Mouse (Mus musculus): ENCODE data around the gene Rbbp8nl. TPM values are rescaled to one million over a fixed set of nuclear protein-coding genes. Genes with fewer than 3 reads are reported as not detected.

The Rbbp8nl gene
- polyA plus RNA-seq, 1 experiment from 2014 or later = 0.18 TPM

GRCm38 (mm10) chr2:180305490-180305889 is 15.8 kb upstream of the Rbbp8nl start:
- 94% methylated on average over 3 of the region's 3 CpGs for WGBS
- H3K27ac ChIP-seq = no peak overlapping the region
- no peaks in the 10 kb centered on the region; the same call in 1 of the 2 replicates for H3K27me3 ChIP-seq (ENCODE audit: insufficient read depth, poor library complexity, severe bottlenecking)
- H3K36me3 ChIP-seq = no peaks in the 10 kb centered on the region
- DNase-seq (ENCODE audit: low spot score) = no peak
- no peak overlapping the region for H3K4me3 ChIP-seq
- no peaks in the 10 kb centered on the region for H3K9me3 ChIP-seq
- H3K4me1 ChIP-seq (replicated peaks) = no peaks in the 10 kb centered on the region

- no peak for DNase-seq (ENCODE audit: low spot score)
- Histone ChIP-seq H3K9me3 (no peaks in the 10 kb centered on the region), H3K27me3 (ENCODE audit: insufficient read depth, poor library complexity, severe bottlenecking) (no peaks in the 10 kb centered on the region; the same call in 1 of the 2 replicates), H3K27ac (no peak overlapping the region), H3K36me3 (no peaks in the 10 kb centered on the region), H3K4me3 (no peak overlapping the region), H3K4me1 (replicated peaks) (no peaks in the 10 kb centered on the region)
- 62% methylated on average over 4 of the region's 4 CpGs for WGBS
These were observed 14.9 kb upstream of the Rbbp8nl start for GRCm38 (mm10) chr2:180304554-180304953.

- Histone ChIP-seq H3K36me3 (no peaks in the 10 kb centered on the region), H3K27me3 (ENCODE audit: insufficient read depth, poor library complexity, severe bottlenecking) (no peaks in the 10 kb centered on the region; the same call in 1 of the 2 replicates), H3K9me3 (no peaks in the 10 kb centered on the region), H3K27ac (no peak overlapping the region), H3K4me3 (no peak overlapping the region), H3K4me1 (replicated peaks) (no peaks in the 10 kb centered on the region)
- DNase-seq (ENCODE audit: low spot score) = no peak
- WGBS = 89% methylated on average over 12 of the region's 12 CpGs
These were observed 13.8 kb upstream of the Rbbp8nl start for GRCm38 (mm10) chr2:180303468-180303867.

DNA sequence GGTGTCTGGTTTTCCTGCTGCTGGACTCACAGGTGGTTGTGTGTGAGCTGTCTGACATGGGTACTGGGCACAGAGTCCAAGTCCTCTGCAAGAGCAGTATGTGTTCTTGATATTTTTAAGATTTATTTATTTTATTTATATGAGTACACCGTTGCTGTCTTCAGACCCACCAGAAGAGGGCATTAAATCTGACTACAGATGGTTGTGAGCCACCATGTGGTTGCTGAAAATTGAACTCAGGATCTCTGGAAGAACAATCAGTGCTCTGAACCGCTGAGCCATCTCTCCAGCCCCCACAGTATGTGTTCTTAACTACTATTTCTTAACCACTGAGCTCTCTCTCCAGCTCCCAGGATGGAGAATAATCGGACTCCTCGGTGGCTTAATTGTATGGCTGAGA is 12.5 kb upstream of the Rbbp8nl start:
- H3K36me3 ChIP-seq = no peaks in the 10 kb centered on the region
- no peak overlapping the region for H3K4me3 ChIP-seq
- no peak overlapping the region for H3K27ac ChIP-seq
- H3K4me1 ChIP-seq (replicated peaks) = no peaks in the 10 kb centered on the region
- no peak for DNase-seq (ENCODE audit: low spot score)
- H3K9me3 ChIP-seq = no peaks in the 10 kb centered on the region
- no peaks in the 10 kb centered on the region for H3K27me3 ChIP-seq (ENCODE audit: insufficient read depth, poor library complexity, severe bottlenecking)
- WGBS = 76% methylated on average over 4 of the region's 4 CpGs

DNA sequence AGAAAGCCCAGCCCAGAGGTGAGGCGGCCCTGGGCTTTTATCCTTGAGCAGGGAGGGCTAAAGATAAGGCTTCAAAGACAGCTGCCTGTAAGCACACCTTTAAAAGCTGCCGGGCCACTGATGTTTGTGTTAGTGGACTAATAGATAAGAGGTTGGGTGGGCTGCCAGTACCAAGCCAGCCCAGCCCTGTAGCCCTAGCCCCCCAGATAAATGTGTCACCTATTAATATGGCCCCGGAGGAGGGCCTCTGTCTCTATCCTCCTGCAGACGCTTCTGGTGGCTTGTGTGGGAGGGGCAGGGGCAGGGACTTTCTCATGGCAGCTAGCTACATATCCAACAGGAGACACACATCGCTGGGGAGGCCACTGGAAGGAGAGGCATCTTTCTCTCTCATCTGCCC is 11.1 kb upstream of the Rbbp8nl start:
- WGBS = 60% methylated on average over 5 of the region's 5 CpGs
- Histone ChIP-seq H3K4me3 (no peak overlapping the region), H3K4me1 (replicated peaks) (no peaks in the 10 kb centered on the region), H3K36me3 (no peaks in the 10 kb centered on the region), H3K27ac (no peak overlapping the region), H3K9me3 (no peaks in the 10 kb centered on the region), H3K27me3 (ENCODE audit: insufficient read depth, poor library complexity, severe bottlenecking) (no peaks in the 10 kb centered on the region)
- no peak for DNase-seq (ENCODE audit: low spot score)

GRCm38 (mm10) chr2:180300252-180300651 is 10.6 kb upstream of the Rbbp8nl start:
- DNase-seq (ENCODE audit: low spot score) = no peak
- 78% methylated on average over 2 of the region's 2 CpGs for WGBS

GRCm38 (mm10) chr2:180292906-180293305 is 3.2 kb upstream of the Rbbp8nl start:
- WGBS = 76% methylated on average over 8 of the region's 8 CpGs
- peaks cover 10% of the 10 kb centered on the region; the same call in 1 of the 2 replicates for H3K4me1 ChIP-seq (replicated peaks)
- no peaks in the 10 kb centered on the region for H3K36me3 ChIP-seq
- peaks cover 9% of the 10 kb centered on the region; the same call in 1 of the 2 replicates for H3K27me3 ChIP-seq (ENCODE audit: insufficient read depth, poor library complexity, severe bottlenecking)
- no peaks in the 10 kb centered on the region for H3K9me3 ChIP-seq
- no peak for DNase-seq (ENCODE audit: low spot score)
- H3K4me3 ChIP-seq = no peak overlapping the region
- H3K27ac ChIP-seq = no peak overlapping the region

More at GRCm38 (mm10) chr2:180300252-180300651, 10.6 kb upstream of the Rbbp8nl start:
- H3K4me1 ChIP-seq (replicated peaks) = no peaks in the 10 kb centered on the region
- H3K36me3 ChIP-seq = no peaks in the 10 kb centered on the region
- no peaks in the 10 kb centered on the region for H3K27me3 ChIP-seq (ENCODE audit: insufficient read depth, poor library complexity, severe bottlenecking)
- no peaks in the 10 kb centered on the region for H3K9me3 ChIP-seq
- no peak overlapping the region for H3K27ac ChIP-seq
- H3K4me3 ChIP-seq = no peak overlapping the region

- no peak overlapping the region for H3K27ac ChIP-seq
- DNase-seq (ENCODE audit: low spot score) = no peak
- H3K4me1 ChIP-seq (replicated peaks) = peaks cover 11% of the 10 kb centered on the region; the same call in 1 of the 2 replicates
- no peaks in the 10 kb centered on the region for H3K36me3 ChIP-seq
- no peak overlapping the region for H3K4me3 ChIP-seq
- no peaks in the 10 kb centered on the region for H3K9me3 ChIP-seq
- peaks cover 9% of the 10 kb centered on the region; the same call in 1 of the 2 replicates for H3K27me3 ChIP-seq (ENCODE audit: insufficient read depth, poor library complexity, severe bottlenecking)
- WGBS = 80% methylated on average over 4 of the region's 4 CpGs
These were observed 2.3 kb upstream of the Rbbp8nl start for GRCm38 (mm10) chr2:180292026-180292425.

DNA sequence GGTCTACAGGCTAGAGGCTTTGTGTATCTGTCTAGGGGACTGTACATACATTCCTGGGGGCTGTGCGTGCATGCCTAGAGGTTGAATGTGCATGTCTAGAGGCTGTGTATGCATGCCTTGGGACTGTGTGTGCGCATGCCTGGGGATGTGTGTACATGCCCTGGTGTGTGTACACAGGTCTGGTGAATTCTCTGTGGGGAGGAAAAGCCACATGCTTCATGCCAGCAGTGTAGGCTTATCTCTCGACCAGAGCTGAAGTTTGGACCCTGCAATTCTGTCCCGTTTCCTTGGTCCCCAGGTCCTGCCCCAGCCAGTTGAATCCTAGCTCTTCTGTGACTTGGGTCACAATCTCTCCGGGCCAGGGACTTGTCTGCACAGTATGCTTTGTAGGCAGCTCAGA is 1.9 kb upstream of the Rbbp8nl start:
- DNase-seq (ENCODE audit: low spot score) = no peak
- WGBS = 81% methylated on average over 5 of the region's 5 CpGs
- Histone ChIP-seq H3K27me3 (ENCODE audit: insufficient read depth, poor library complexity, severe bottlenecking) (peaks cover 9% of the 10 kb centered on the region; the same call in 1 of the 2 replicates), H3K27ac (no peak overlapping the region), H3K36me3 (no peaks in the 10 kb centered on the region), H3K4me1 (replicated peaks) (peaks cover 13% of the 10 kb centered on the region; the same call in 1 of the 2 replicates), H3K4me3 (no peak overlapping the region), H3K9me3 (no peaks in the 10 kb centered on the region)

GRCm38 (mm10) chr2:180290503-180290902 is 824 bp upstream of the Rbbp8nl start:
- peaks cover 9% of the 10 kb centered on the region; the same call in 1 of the 2 replicates for H3K27me3 ChIP-seq (ENCODE audit: insufficient read depth, poor library complexity, severe bottlenecking)
- no peak overlapping the region; the same call in 1 of the 2 replicates for H3K27ac ChIP-seq
- 68% methylated on average over 6 of the region's 6 CpGs for WGBS
- H3K36me3 ChIP-seq = no peaks in the 10 kb centered on the region
- H3K4me1 ChIP-seq (replicated peaks) = peaks cover 13% of the 10 kb centered on the region; the same call in 1 of the 2 replicates
- H3K9me3 ChIP-seq = no peaks in the 10 kb centered on the region
- no peak overlapping the region for H3K4me3 ChIP-seq
- DNase-seq (ENCODE audit: low spot score) = no peak

DNA sequence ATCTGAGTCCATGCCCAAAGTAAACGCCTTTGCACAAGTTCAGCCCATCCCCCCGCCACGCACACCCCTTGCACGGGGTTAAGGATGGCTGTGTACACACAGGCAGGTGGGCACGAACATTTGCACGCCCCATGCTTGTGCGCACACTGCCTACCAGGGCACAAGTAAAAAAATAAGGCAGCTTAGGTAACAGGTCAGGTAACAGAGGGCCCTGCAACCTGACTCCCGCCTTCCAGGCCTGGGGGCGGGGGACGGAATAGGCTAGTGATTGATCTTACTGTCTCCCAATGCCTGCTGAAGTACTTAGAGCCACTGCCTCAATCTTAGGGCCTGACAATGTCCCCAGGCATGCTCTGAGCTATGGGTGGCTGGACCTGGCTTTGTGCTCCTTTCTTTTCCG is 713 bp downstream of the Rbbp8nl start:
- no peak for DNase-seq (ENCODE audit: low spot score)
- peak overlapping the region; percentile 64; the same call in 1 of the 2 replicates for H3K27ac ChIP-seq
- 54% methylated on average over 11 of the region's 11 CpGs for WGBS
- no peaks in the 10 kb centered on the region for H3K9me3 ChIP-seq
- H3K4me1 ChIP-seq (replicated peaks) = peaks cover 13% of the 10 kb centered on the region; the same call in 1 of the 2 replicates
- peak overlapping the region; percentile 18; the same call in 1 of the 2 replicates for H3K4me3 ChIP-seq
- no peaks in the 10 kb centered on the region for H3K36me3 ChIP-seq
- peaks cover 9% of the 10 kb centered on the region; the same call in 1 of the 2 replicates for H3K27me3 ChIP-seq (ENCODE audit: insufficient read depth, poor library complexity, severe bottlenecking)

GRCm38 (mm10) chr2:180279321-180279720 is 10.4 kb downstream of the Rbbp8nl start:
- H3K36me3 ChIP-seq = no peaks in the 10 kb centered on the region
- peaks cover 24% of the 10 kb centered on the region for H3K27me3 ChIP-seq (ENCODE audit: insufficient read depth, poor library complexity, severe bottlenecking)
- DNase-seq (ENCODE audit: low spot score) = no peak
- no peaks in the 10 kb centered on the region for H3K9me3 ChIP-seq
- H3K27ac ChIP-seq = no peak overlapping the region
- WGBS = 88% methylated on average over 8 of the region's 8 CpGs
- no peak overlapping the region for H3K4me3 ChIP-seq
- peaks cover 18% of the 10 kb centered on the region for H3K4me1 ChIP-seq (replicated peaks)

DNA sequence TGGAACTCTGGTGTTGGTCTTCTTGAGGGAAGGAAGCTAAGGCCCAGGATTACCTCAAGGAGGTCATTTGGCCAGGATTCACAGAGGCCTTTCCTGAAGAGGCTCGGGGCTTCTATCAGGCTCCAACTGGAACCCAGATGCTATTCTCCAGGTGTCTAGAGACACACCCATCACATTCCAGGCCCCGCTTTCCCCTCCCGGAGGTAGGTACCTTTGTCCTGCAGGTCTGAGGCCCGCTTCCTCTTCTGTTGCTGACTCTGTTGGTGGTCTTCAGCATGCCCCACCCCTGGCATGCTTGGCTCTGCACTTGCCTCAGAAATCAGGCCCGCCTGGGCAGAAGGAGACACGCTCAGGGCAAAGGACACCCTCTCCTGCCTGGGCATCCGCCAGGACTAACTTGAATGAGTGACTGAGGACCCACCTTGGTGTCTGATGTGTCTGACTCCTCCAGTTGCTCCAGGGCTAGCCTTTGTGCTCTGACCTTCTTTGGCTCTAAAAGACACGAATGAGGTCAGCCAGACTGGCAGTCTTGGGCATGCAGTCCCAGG is 11.8 kb downstream of the Rbbp8nl start:
- 0 out of 2 replicates have a peak overlapping the region, but pooled peaks have one; percentile 35 for H3K27ac ChIP-seq
- DNase-seq (ENCODE audit: low spot score) = no peak
- H3K9me3 ChIP-seq = no peaks in the 10 kb centered on the region
- WGBS = 66% methylated on average over 8 of the region's 8 CpGs
- H3K4me1 ChIP-seq (replicated peaks) = peaks cover 27% of the 10 kb centered on the region
- H3K27me3 ChIP-seq (ENCODE audit: insufficient read depth, poor library complexity, severe bottlenecking) = peaks cover 30% of the 10 kb centered on the region
- H3K36me3 ChIP-seq = no peaks in the 10 kb centered on the region
- no peak overlapping the region for H3K4me3 ChIP-seq

Measured in hindbrain, embryonic 10.5 days (tissue).